Mouse (Mus musculus) hindbrain, embryonic 13.5 days (tissue): ENCODE measurements around the gene Olfr1030. TPM values are rescaled to one million over a fixed set of nuclear protein-coding genes. Genes with fewer than 3 reads are reported as not detected.
A peak's percentile ranks its signal among the peaks of the same experiment; 100 is the strongest.
"Not testable (repeated sequence)": the region's sequence is repeated elsewhere in the genome, so short reads cannot be mapped to it uniquely, and the experiment has no call there.

Source experiments
- ATAC-seq: fragments of 200-750 bp; cut with Nextera tagmentation; 2 replicates; pipeline ENCODE4 v1.8.0; 2017; ENCODE audit warnings: moderate TSS enrichment; ENCODE audit not compliant: low FRiP score
- H3K27ac ChIP-seq: fragments of 300-500 bp; sonication (generic); 2 replicates; pipeline ENCODE4 v1.5.1; 2015; ENCODE audit warnings: inconsistent platforms, mild to moderate bottlenecking, moderate library complexity
- H3K27me3 ChIP-seq: fragments of 300-500 bp; sonication (generic); 2 replicates; pipeline ENCODE4 v1.6.1; 2015; ENCODE audit warnings: mild to moderate bottlenecking, inconsistent platforms
- H3K36me3 ChIP-seq: fragments of 300-500 bp; sonication (generic); 2 replicates; pipeline ENCODE4 v1.6.1; 2015; ENCODE audit warnings: mild to moderate bottlenecking, inconsistent platforms
- H3K4me1 ChIP-seq: fragments of 300-500 bp; sonication (generic); replicated peaks from 2 replicates; pipeline ENCODE4 v1.6.1; 2015; ENCODE audit warnings: inconsistent platforms
- H3K4me2 ChIP-seq: fragments of 300-500 bp; sonication (generic); 2 replicates; pipeline ENCODE4 v1.6.1; 2015; ENCODE audit warnings: inconsistent platforms, mild to moderate bottlenecking, moderate library complexity
- H3K4me3 ChIP-seq: fragments of 300-500 bp; sonication (generic); 2 replicates; pipeline ENCODE4 v1.5.1; 2015; ENCODE audit warnings: mild to moderate bottlenecking, inconsistent platforms
- H3K9ac ChIP-seq: fragments of 300-500 bp; sonication (generic); 2 replicates; pipeline ENCODE4 v1.6.1; 2015; ENCODE audit warnings: mild to moderate bottlenecking, inconsistent platforms
- H3K9me3 ChIP-seq: fragments of 300-500 bp; sonication (generic); 2 replicates; pipeline ENCODE4 v1.6.1; 2016; ENCODE audit warnings: inconsistent platforms
- WGBS: fragments of 180-500 bp; shearing (Covaris S2); methylation state at CpG from one replicate; pipeline ENCODE4 v1.1.7; 2015; 5-methylcytosine and 5-hydroxymethylcytosine counted together
- polyA plus RNA-seq: library from polyadenylated mRNA; unstranded; fragments of >200 nt; fragmentation: Nextera tagmentation; extraction: Ambion mirVana; gene quantifications from 2 replicates; pipeline ENCODE4 v1.2.1, GENCODE M21; 2015

Gene Olfr1030
- not detected in 2 replicates for polyA plus RNA-seq

DNA sequence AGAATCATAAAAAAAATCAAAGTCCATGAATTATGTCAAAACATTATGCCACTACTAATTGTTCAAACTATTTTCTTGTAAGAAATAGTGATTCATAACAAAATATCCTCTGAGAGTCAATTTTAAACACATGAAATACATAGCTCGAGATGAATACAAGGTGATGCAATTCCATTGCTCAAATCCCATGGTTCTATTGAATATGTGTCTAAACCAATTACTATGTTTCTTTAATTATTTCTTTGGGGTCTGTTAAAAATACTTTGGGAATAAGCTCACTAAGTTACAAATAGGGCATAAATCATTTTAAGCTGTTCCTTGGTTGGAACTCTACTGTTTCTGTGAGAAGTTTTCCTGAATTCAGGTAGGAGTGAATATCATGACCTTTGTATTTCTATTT is at the start of gene Olfr1030:
TSS of gene Olfr1030 (plus strand) at position 301 of the 400 bp plus-strand sequence.
- WGBS = 76% methylated on average over 1 of the region's 1 CpGs
- ATAC-seq = no peak
- Histone ChIP-seq H3K4me1 (no peaks in the 10 kb centered on the region), H3K27me3 (no peaks in the 10 kb centered on the region), H3K9ac (no peak within 1 kb of the TSS), H3K36me3 (no peaks in the 10 kb centered on the region), H3K4me3 (no peak within 1 kb of the TSS), H3K9me3 (no peaks in the 10 kb centered on the region), H3K27ac (no peak within 1 kb of the TSS), H3K4me2 (no peak within 1 kb of the TSS)

DNA sequence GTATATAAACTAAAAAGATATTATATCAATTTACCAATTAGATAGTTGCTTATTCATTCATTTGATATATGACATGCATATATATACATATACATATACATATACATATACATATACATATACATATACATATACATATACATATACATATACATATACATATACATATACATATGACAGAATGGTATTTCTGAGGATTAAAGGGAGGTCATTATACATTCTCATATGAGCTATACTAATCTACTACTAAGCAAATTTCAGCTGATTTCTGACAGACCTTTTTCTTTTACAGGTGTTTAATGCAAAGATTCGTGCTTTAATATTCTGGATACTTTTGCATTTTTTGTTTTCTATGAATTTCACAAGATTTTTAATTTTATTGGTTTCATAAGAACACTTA is 28.9 kb upstream of the Olfr1030 start, which contains the start of gene Olfr1028:
TSS of gene Olfr1028 (plus strand) at position 301 of the 400 bp plus-strand sequence.
- no peaks in the 10 kb centered on the region for H3K36me3 ChIP-seq
- no peaks in the 10 kb centered on the region for H3K27me3 ChIP-seq
- H3K9me3 ChIP-seq = no peaks in the 10 kb centered on the region
- no peak for ATAC-seq
- WGBS = 88% methylated on average over 1 of the region's 1 CpGs
- H3K4me3 ChIP-seq = no peak within 1 kb of the TSS
- H3K4me2 ChIP-seq = no peak within 1 kb of the TSS
- H3K4me1 ChIP-seq = no peaks in the 10 kb centered on the region
- H3K27ac ChIP-seq = no peak within 1 kb of the TSS
- no peak within 1 kb of the TSS for H3K9ac ChIP-seq

DNA sequence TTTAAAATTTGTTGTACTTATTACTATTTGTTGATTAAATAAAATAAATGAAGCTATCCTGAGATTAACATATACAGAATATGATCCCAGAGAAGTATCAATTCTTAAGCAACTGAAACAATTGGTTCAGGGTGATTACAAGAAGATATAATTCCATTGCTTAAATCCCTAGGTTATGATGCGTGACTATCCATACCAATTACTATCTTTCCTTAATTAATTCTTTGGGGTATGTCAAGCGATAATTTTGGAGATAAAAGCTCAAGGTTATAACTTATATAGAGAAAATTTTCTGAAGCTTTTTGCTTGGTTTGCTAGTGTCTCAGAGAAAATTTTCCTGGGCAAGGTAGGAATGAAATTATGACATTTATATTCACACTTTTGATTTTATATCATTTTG is 5.5 kb upstream of the Olfr1030 start, which contains the start of gene Olfr1029:
TSS of gene Olfr1029 (plus strand) at position 301 of the 400 bp plus-strand sequence.
- WGBS = 91% methylated on average over 2 of the region's 2 CpGs
- Histone ChIP-seq H3K4me1 (no peaks in the 10 kb centered on the region), H3K9me3 (no peaks in the 10 kb centered on the region), H3K4me3 (no peak within 1 kb of the TSS), H3K4me2 (no peak within 1 kb of the TSS), H3K36me3 (no peaks in the 10 kb centered on the region), H3K27ac (no peak within 1 kb of the TSS), H3K27me3 (no peaks in the 10 kb centered on the region), H3K9ac (no peak within 1 kb of the TSS)
- ATAC-seq = no peak

- Histone ChIP-seq H3K9me3 (no peaks in the 10 kb centered on the region), H3K9ac (no peak within 1 kb of the TSS), H3K36me3 (no peaks in the 10 kb centered on the region), H3K4me2 (no peak within 1 kb of the TSS), H3K27ac (no peak within 1 kb of the TSS), H3K4me1 (no peaks in the 10 kb centered on the region), H3K27me3 (no peaks in the 10 kb centered on the region), H3K4me3 (no peak within 1 kb of the TSS)
- no peak for ATAC-seq
- 64% methylated on average over 3 of the region's 3 CpGs for WGBS
Observed at GRCm38 (mm10) chr2:85990004-85990403, 10.9 kb downstream of the Olfr1030 start, which contains the start of gene Olfr1031. TSS of gene Olfr1031 (plus strand) at chr2:85990304.

- no peaks in the 10 kb centered on the region for H3K9me3 ChIP-seq
- no peak within 1 kb of the TSS for H3K4me2 ChIP-seq
- 88% methylated on average over 7 of the region's 7 CpGs for WGBS
- no peak within 1 kb of the TSS for H3K4me3 ChIP-seq
- H3K27ac ChIP-seq = no peak within 1 kb of the TSS
- no peaks in the 10 kb centered on the region for H3K4me1 ChIP-seq
- ATAC-seq = no peak
- H3K36me3 ChIP-seq = no peaks in the 10 kb centered on the region
- no peaks in the 10 kb centered on the region for H3K27me3 ChIP-seq
- H3K9ac ChIP-seq = no peak within 1 kb of the TSS
Observed at GRCm38 (mm10) chr2:86005240-86005639, 26.2 kb downstream of the Olfr1030 start, which contains the start of gene Olfr1032. TSS of gene Olfr1032 (plus strand) at chr2:86005540.

DNA sequence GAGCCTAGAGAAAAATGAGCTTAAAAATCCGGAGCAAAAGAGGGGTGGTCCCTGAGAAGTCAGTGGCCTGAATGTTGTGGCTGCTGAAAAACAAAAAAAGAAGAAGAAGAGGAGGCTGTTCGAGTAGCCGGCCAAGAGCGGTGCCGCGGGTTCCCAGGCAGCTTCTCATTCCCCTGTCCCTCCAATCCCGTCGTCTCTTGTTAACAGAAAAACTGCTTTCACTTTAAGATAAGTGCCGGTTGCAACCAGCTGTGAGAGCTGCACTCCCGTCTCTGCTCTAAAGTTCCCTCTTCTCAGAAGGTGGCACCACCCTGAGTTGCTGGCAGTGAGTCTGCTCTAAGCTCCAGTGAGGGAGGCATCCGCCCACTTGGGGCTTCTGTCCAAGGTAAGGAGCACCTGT is 41.3 kb downstream of the Olfr1030 start, which contains the start of gene Olfr1033:
TSS of gene Olfr1033 (plus strand) at position 228 of the 400 bp plus-strand sequence.
- H3K27ac ChIP-seq, H3K4me1 ChIP-seq, H3K9me3 ChIP-seq, ATAC-seq, H3K9ac ChIP-seq, H3K36me3 ChIP-seq, H3K27me3 ChIP-seq: not testable (repeated sequence)
- Histone ChIP-seq H3K4me3 (peak within 1 kb of the TSS; percentile 34), H3K4me2 (peak within 1 kb of the TSS; percentile 52)
- 12% methylated on average over 11 of the region's 11 CpGs for WGBS

DNA sequence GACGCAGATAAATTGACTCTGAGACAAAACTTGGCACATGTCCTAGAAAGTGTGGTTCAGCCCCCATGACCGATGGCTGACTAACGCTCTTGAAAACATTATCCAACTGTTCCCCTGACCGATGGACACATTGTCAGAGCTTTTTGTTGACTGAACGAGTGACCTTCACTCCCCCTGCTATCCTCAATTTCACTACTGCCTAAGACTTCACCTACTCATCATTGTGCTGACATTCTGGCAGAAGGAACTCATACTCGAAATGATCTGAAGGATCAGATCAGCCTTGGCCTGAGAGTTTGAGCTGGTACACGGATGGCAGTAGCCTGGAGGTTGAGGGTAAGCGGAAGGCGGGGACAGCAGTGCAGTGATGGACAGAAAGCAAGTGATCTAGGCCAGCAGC is 42.4 kb downstream of the Olfr1030 start:
- H3K4me1 ChIP-seq, H3K9me3 ChIP-seq, ATAC-seq, H3K4me2 ChIP-seq, H3K4me3 ChIP-seq, H3K27ac ChIP-seq, H3K36me3 ChIP-seq, H3K9ac ChIP-seq, H3K27me3 ChIP-seq: not testable (repeated sequence)
- 71% methylated on average over 7 of the region's 9 CpGs for WGBS

Other genes starting within 250 kb of the Olfr1030 start
- not detected in 2 replicates for gene Olfr1012, start 216.5 kb upstream of the Olfr1030 start, polyA plus RNA-seq
- not detected in 2 replicates for gene Olfr1013, start 212.2 kb upstream of the Olfr1030 start, polyA plus RNA-seq
- not detected in 2 replicates for gene Olfr1014, start 206.6 kb upstream of the Olfr1030 start, polyA plus RNA-seq
- not detected in 2 replicates for gene Olfr1015, start 197.3 kb upstream of the Olfr1030 start, polyA plus RNA-seq
- gene Olfr1016, start 176.7 kb upstream of the Olfr1030 start, polyA plus RNA-seq = not detected in 2 replicates
- not detected in 2 replicates for gene Olfr1018, start 160.8 kb upstream of the Olfr1030 start, polyA plus RNA-seq
- not detected in 2 replicates for gene Olfr1019, start 133.8 kb upstream of the Olfr1030 start, polyA plus RNA-seq
- not detected in 2 replicates for gene Olfr1020, start 132.2 kb upstream of the Olfr1030 start, polyA plus RNA-seq
- gene Olfr1022, start 110.7 kb upstream of the Olfr1030 start, polyA plus RNA-seq = not detected in 2 replicates
- gene Olfr1023, start 93.6 kb upstream of the Olfr1030 start, polyA plus RNA-seq = not detected in 2 replicates
- not detected in 2 replicates for gene Olfr1024, start 74.2 kb upstream of the Olfr1030 start, polyA plus RNA-seq
- gene Olfr1025-ps1, start 64.1 kb upstream of the Olfr1030 start, polyA plus RNA-seq = not detected in 2 replicates
- not detected in 2 replicates for gene Olfr1026, start 57.7 kb upstream of the Olfr1030 start, polyA plus RNA-seq
- gene Olfr1028, start 28.8 kb upstream of the Olfr1030 start, polyA plus RNA-seq = not detected in 2 replicates
- not detected in 2 replicates for gene Olfr1029, start 5.4 kb upstream of the Olfr1030 start, polyA plus RNA-seq
- not detected in 2 replicates for gene Olfr1031, start 11.0 kb downstream of the Olfr1030 start, polyA plus RNA-seq
- gene Olfr1032, start 26.3 kb downstream of the Olfr1030 start, polyA plus RNA-seq = not detected in 2 replicates
- gene Olfr1033, start 41.4 kb downstream of the Olfr1030 start, polyA plus RNA-seq = not detected in 2 replicates
- not detected in 2 replicates for gene Olfr1034, start 66.6 kb downstream of the Olfr1030 start, polyA plus RNA-seq
- not detected in 2 replicates for gene Olfr1036, start 94.7 kb downstream of the Olfr1030 start, polyA plus RNA-seq
- not detected in 2 replicates for gene Olfr1037, start 108.1 kb downstream of the Olfr1030 start, polyA plus RNA-seq
- gene Olfr1039, start 156.7 kb downstream of the Olfr1030 start, polyA plus RNA-seq = not detected in 2 replicates
- not detected in 2 replicates for gene Olfr1040, start 167.5 kb downstream of the Olfr1030 start, polyA plus RNA-seq
- not detected in 2 replicates for gene Olfr1042, start 182.6 kb downstream of the Olfr1030 start, polyA plus RNA-seq
- gene Olfr1043, start 188.2 kb downstream of the Olfr1030 start, polyA plus RNA-seq = not detected in 2 replicates
- gene Olfr1044, start 198.5 kb downstream of the Olfr1030 start, polyA plus RNA-seq = not detected in 2 replicates
- not detected in 2 replicates for gene Olfr52, start 206.4 kb downstream of the Olfr1030 start, polyA plus RNA-seq
- gene Olfr1045, start 223.7 kb downstream of the Olfr1030 start, polyA plus RNA-seq = not detected in 2 replicates
- gene Olfr1046, start 240.0 kb downstream of the Olfr1030 start, polyA plus RNA-seq = not detected in 2 replicates